Mouse (Mus musculus) megakaryocyte, adult 5-6 weeks (primary cell): ENCODE results near the gene Mrps18b. TPM values are rescaled to one million over a fixed set of nuclear protein-coding genes. Genes with fewer than 3 reads are reported as not detected.

ENCODE experiments used
- ATAC-seq: 2 replicates; pipeline ENCODE4 v1.8.0; 2016; ENCODE audit warnings: mild to moderate bottlenecking, inconsistent platforms; ENCODE audit not compliant: poor library complexity, severe bottlenecking
- total RNA-seq, 2 experiments: library from RNA; stranded (forward) in 1 of 2; stranded (reverse) in 1 of 2; fragments of 153-499, 151-499 nt in 1 of 2; fragments of 221-1000, 200-1000 nt in 1 of 2; gene quantifications; 2 replicates each; pipeline versions ENCODE4 v1.2.3 to v1.2.4; 2015 to 2017

Mrps18b gene
- total RNA-seq, 2 experiments from 2014 or later = 28.9 to 35.9 TPM

GRCm38 (mm10) chr17:35882924-35883323, 33.3 kb downstream of the Mrps18b start:
- no peak for ATAC-seq

GRCm38 (mm10) chr17:35879245-35880057, 36.7 kb downstream of the Mrps18b start, which contains the start of gene Dhx16:
Gene Dhx16, plus strand, starts transcription at chr17:35879819.
- peak; percentile 98 for ATAC-seq

- no peak for ATAC-seq
Observed at GRCm38 (mm10) chr17:35874721-35875120, 41.5 kb downstream of the Mrps18b start.

GRCm38 (mm10) chr17:35873774-35874519, 42.2 kb downstream of the Mrps18b start:
- ATAC-seq = peak; percentile 65

- ATAC-seq = no peak
Observed at GRCm38 (mm10) chr17:35870884-35871696, 45.1 kb downstream of the Mrps18b start.

GRCm38 (mm10) chr17:35870151-35870883, 45.9 kb downstream of the Mrps18b start:
- ATAC-seq = peak; percentile 54

- no peak for ATAC-seq
Observed at GRCm38 (mm10) chr17:35869346-35870067, 46.7 kb downstream of the Mrps18b start.

GRCm38 (mm10) chr17:35868961-35869345, 47.2 kb downstream of the Mrps18b start:
- no peak for ATAC-seq

- peak; percentile 41 for ATAC-seq
Observed at GRCm38 (mm10) chr17:35868165-35868820, 47.9 kb downstream of the Mrps18b start.

GRCm38 (mm10) chr17:35866911-35867890, 49.0 kb downstream of the Mrps18b start:
- 0 out of 2 replicates have a peak, but pooled peaks have one; percentile 16 for ATAC-seq

GRCm38 (mm10) chr17:35866281-35866831, 49.8 kb downstream of the Mrps18b start:
- no peak for ATAC-seq

- peak; percentile 25 for ATAC-seq
Observed at GRCm38 (mm10) chr17:35865481-35866280, 50.5 kb downstream of the Mrps18b start, which contains the start of gene Ppp1r18. Gene Ppp1r18, plus strand, starts transcription at chr17:35865593.

- ATAC-seq = no peak
Observed at GRCm38 (mm10) chr17:35864832-35865353, 51.3 kb downstream of the Mrps18b start.

GRCm38 (mm10) chr17:35861198-35861857, 54.9 kb downstream of the Mrps18b start, which contains the start of gene Nrm:
Gene Nrm, plus strand, starts transcription at chr17:35861318.
- ATAC-seq = peak; percentile 86

- ATAC-seq = no peak
Observed at GRCm38 (mm10) chr17:35860831-35861197, 55.4 kb downstream of the Mrps18b start.
